Mouse (Mus musculus) heart, adult 18-20 months (tissue): ENCODE measurements at regions not wholly inside any gene's neighbourhood (a gene's known extent, or its start where the extent isn't known, plus 50 kb on each side); places are given as distances from the start of the nearest gene placed in this dataset.
"Not testable (repeated sequence)": the region's sequence is repeated elsewhere in the genome, so short reads cannot be mapped to it uniquely, and the experiment has no call there.

Experiments
- DNase-seq, 2 experiments: peaks; one replicate each; pipeline ENCODE4 v3.0.0; 2021 to 2022; ENCODE audit warnings: mixed read lengths in 1 of 2

GRCm38 (mm10) chr4:8084954-8085639 is 153.7 kb downstream of the Car8 start:
- DNase-seq, result peak; percentile 35 to 76

GRCm38 (mm10) chr4:8079349-8079748 is 159.5 kb downstream of the Car8 start:
- DNase-seq, result no peak

- DNase-seq, result no peak
These were observed 165.8 kb downstream of the Car8 start for GRCm38 (mm10) chr4:8072989-8073573.

GRCm38 (mm10) chr4:8070693-8071092 is 168.1 kb downstream of the Car8 start:
- DNase-seq, result not testable (repeated sequence)

- DNase-seq, result no peak
These were observed 170.8 kb downstream of the Car8 start for GRCm38 (mm10) chr4:8068086-8068485.

- DNase-seq, result no peak
These were observed 197.1 kb downstream of the Car8 start for GRCm38 (mm10) chr4:8041776-8042175.

GRCm38 (mm10) chr4:8037863-8038262 is 201.0 kb downstream of the Car8 start:
- DNase-seq, result no peak

- not testable (repeated sequence) for DNase-seq
These were observed 205.4 kb downstream of the Car8 start for GRCm38 (mm10) chr4:8033402-8033801.

- DNase-seq, result peak; percentile 12 to 39
These were observed 233.7 kb downstream of the Car8 start for GRCm38 (mm10) chr4:8005155-8005554.

GRCm38 (mm10) chr4:7997575-7997953 is 241.3 kb downstream of the Car8 start:
- no peak for DNase-seq

GRCm38 (mm10) chr4:7996923-7997574 is 241.8 kb downstream of the Car8 start:
- DNase-seq, result no peak

- no peak for DNase-seq
These were observed 245.9 kb downstream of the Car8 start for GRCm38 (mm10) chr4:7992944-7993343.

GRCm38 (mm10) chr4:7987781-7988180 is 251.1 kb downstream of the Car8 start:
- no peak for DNase-seq

- DNase-seq, result no peak
These were observed 251.5 kb downstream of the Car8 start for GRCm38 (mm10) chr4:7987346-7987745.

GRCm38 (mm10) chr4:7984814-7985213 is 254.0 kb downstream of the Car8 start:
- DNase-seq, result no peak

GRCm38 (mm10) chr4:7979772-7980351 is 259.0 kb downstream of the Car8 start:
- no peak for DNase-seq

- no peak for DNase-seq
These were observed 261.0 kb downstream of the Car8 start for GRCm38 (mm10) chr4:7977661-7978444.

- no peak for DNase-seq
These were observed 268.6 kb downstream of the Car8 start for GRCm38 (mm10) chr4:7970272-7970671.

- no peak for DNase-seq
These were observed 273.2 kb downstream of the Car8 start for GRCm38 (mm10) chr4:7965663-7966062.

GRCm38 (mm10) chr4:7961521-7962172 is 277.2 kb downstream of the Car8 start:
- DNase-seq, result no peak

GRCm38 (mm10) chr4:7960335-7960734 is 278.5 kb downstream of the Car8 start:
- DNase-seq, result no peak

GRCm38 (mm10) chr4:7948020-7948419 is 290.8 kb downstream of the Car8 start:
- DNase-seq, result no peak
